ENCODE assay signal across 8 mouse cellular contexts in the genomic region with DNA sequence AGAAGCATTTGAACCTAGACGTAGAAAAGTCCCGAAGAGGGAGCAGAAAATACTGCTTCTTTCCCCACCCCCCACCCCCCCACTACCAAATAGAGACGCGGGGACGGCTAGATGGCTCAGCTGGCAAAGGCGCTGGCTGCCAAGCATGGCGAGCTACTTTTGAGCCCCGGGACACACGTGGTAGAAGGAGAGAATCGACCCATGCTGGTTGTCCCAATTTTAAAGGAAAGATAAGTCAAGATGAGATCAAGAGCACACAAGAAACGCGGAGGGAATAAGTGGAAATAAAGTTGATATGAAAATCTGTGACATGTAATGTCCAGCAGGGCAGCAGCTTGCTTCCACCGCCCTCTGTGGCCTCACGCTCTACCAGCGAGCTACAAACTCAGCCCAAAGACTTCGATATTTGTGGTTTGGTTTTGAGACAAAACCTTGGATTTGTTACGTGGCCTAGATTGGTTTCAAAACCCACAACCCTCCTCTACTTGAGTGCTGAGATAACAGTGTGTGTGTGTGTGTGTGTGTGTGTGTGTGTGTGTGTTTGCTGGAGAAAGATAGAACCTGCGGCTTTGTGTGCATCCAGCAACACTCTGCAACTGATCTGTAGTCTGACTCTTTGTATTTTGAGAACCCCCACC. TPM values are rescaled to one million over a fixed set of nuclear protein-coding genes. Genes with fewer than 3 reads are reported as not detected.
DNase-seq lines count a peak whose midpoint lies in the region; ATAC-seq lines count a peak whose summit lies in the region.
"Had no signal": no experiment of that assay in that cellular context is flagged by ENCODE, and none has a peak within 500 bp of the region (broad histone marks: within the 10 kb centered on the region; RNA-seq: fewer than 3 reads in every experiment).

No protein-coding gene starts in this region.

- WGBS in heart, embryonic 14.5 days: 48% methylated on average over 18 of the region's 18 CpGs
- WGBS in hindbrain, embryonic 16.5 days: 56% methylated on average over 18 of the region's 18 CpGs
- WGBS in kidney, embryonic 16.5 days: 68% methylated on average over 18 of the region's 18 CpGs

- H3K27me3 ChIP-seq in heart, embryonic 14.5 days (ENCODE audit: control insufficient read depth, insufficient read depth, low read length): peaks cover 18% of the 10 kb centered on the region
- H3K27me3 ChIP-seq in hindbrain, embryonic 16.5 days (replicated peaks; ENCODE audit: control insufficient read depth, insufficient read depth, low read length): peaks cover 9% of the 10 kb centered on the region
- no peaks in the 10 kb centered on the region; the same call in 1 of the 2 replicates for H3K27me3 ChIP-seq in kidney, embryonic 16.5 days (ENCODE audit: insufficient read depth, low read length)

- H3K9me3 ChIP-seq in heart, embryonic 14.5 days (ENCODE audit: control insufficient read depth, low read length): no peaks in the 10 kb centered on the region
- no peaks in the 10 kb centered on the region for H3K9me3 ChIP-seq in hindbrain, embryonic 16.5 days (ENCODE audit: control insufficient read depth, low read length)
- H3K9me3 ChIP-seq in kidney, embryonic 16.5 days (ENCODE audit: low read length): no peaks in the 10 kb centered on the region

- peaks cover 28 to 29% of the 10 kb centered on the region in 2 experiments for H3K4me1 ChIP-seq in heart, embryonic 14.5 days (ENCODE audit: control insufficient read depth in 2 of 2, insufficient read depth in 2 of 2, low read length in 2 of 2)
- H3K4me1 ChIP-seq in hindbrain, embryonic 16.5 days (ENCODE audit: control insufficient read depth, insufficient read depth, low read depth, low read length): peaks cover 28% of the 10 kb centered on the region
- H3K4me1 ChIP-seq in kidney, embryonic 16.5 days (ENCODE audit: insufficient read depth, low read length): peaks cover 11% of the 10 kb centered on the region; the same call in 1 of the 2 replicates

- no peak overlapping the region for H3K4me3 ChIP-seq in heart, embryonic 14.5 days (ENCODE audit: control insufficient read depth in 1 of 2, insufficient read depth in 1 of 2, low read depth in 1 of 2, low read length in 2 of 2)
- H3K4me3 ChIP-seq in hindbrain, embryonic 16.5 days (ENCODE audit: low read length): no peak overlapping the region
- no peak overlapping the region for H3K4me3 ChIP-seq in kidney, embryonic 16.5 days (ENCODE audit: low read length)

- no peaks in the 10 kb centered on the region for H3K36me3 ChIP-seq in heart, embryonic 14.5 days (ENCODE audit: control insufficient read depth, insufficient read depth, low read length)
- H3K36me3 ChIP-seq in hindbrain, embryonic 16.5 days (ENCODE audit: control insufficient read depth, insufficient read depth, low read length): no peaks in the 10 kb centered on the region
- H3K36me3 ChIP-seq in kidney, embryonic 16.5 days (ENCODE audit: insufficient read depth, low read length): no peaks in the 10 kb centered on the region

- peak overlapping the region; percentile 81 to 83 for H3K27ac ChIP-seq in heart, embryonic 14.5 days (replicated peaks in 1 of 2; ENCODE audit: control insufficient read depth in 1 of 2, insufficient read depth in 1 of 2, low read depth in 2 of 2, low read length in 2 of 2)
- H3K27ac ChIP-seq in hindbrain, embryonic 16.5 days (ENCODE audit: low read depth, low read length): no peak overlapping the region
- no peak overlapping the region for H3K27ac ChIP-seq in kidney, embryonic 16.5 days (ENCODE audit: low read length)
- H3K27ac ChIP-seq: liver, embryonic 14.5 days had no signal

- H3K4me2 ChIP-seq in heart, embryonic 14.5 days (ENCODE audit: low read length): peak overlapping the region; percentile 19
- peak overlapping the region; percentile 51; the same call in 1 of the 2 replicates for H3K4me2 ChIP-seq in hindbrain, embryonic 16.5 days (ENCODE audit: low read length)
- H3K4me2 ChIP-seq in kidney, embryonic 16.5 days (replicated peaks; ENCODE audit: low read depth, low read length): no peak overlapping the region

- ATAC-seq in heart, embryonic 14.5 days (ENCODE audit: insufficient number of reproducible peaks, insufficient read depth, low FRiP score, low read depth): no peak
- ATAC-seq in hindbrain, embryonic 16.5 days: no peak
- no peak for ATAC-seq in kidney, embryonic 16.5 days (ENCODE audit: low FRiP score, low TSS enrichment)

- no peak for DNase-seq in heart, adult 9 months (ENCODE audit: low spot score in 2 of 2)
- peak; percentile 94 for DNase-seq in 416B (ENCODE audit: low read depth)
- DNase-seq in CD4-positive, CD25-positive, alpha-beta regulatory T cell, adult 2 months (ENCODE audit: low read depth, low spot score): peak; percentile 69
- DNase-seq in spleen, postnatal 14 days (ENCODE audit: low spot score in 2 of 2): no peak

- peak overlapping the region; percentile 27; the same call in 1 of the 2 replicates for H3K9ac ChIP-seq in heart, embryonic 14.5 days (ENCODE audit: low read length)
- H3K9ac ChIP-seq in hindbrain, embryonic 16.5 days (ENCODE audit: low read depth, low read length): 0 out of 2 replicates have a peak overlapping the region, but pooled peaks have one; percentile 23
- H3K9ac ChIP-seq in kidney, embryonic 16.5 days (replicated peaks; ENCODE audit: low read length): no peak overlapping the region
- H3K9ac ChIP-seq: liver, embryonic 14.5 days had no signal

RNA-seq across cellular contexts. Expression of a gene that starts 9.0 kb away (rescaled TPM):
- 17.9 and 18.7 TPM in 2 replicates for polyA plus RNA-seq in heart, embryonic 14.5 days (2014; fragmentation: Nextera tagmentation; extraction: Ambion mirVana)
- 16.8 and 17.0 TPM in 2 replicates for polyA plus RNA-seq in hindbrain, embryonic 16.5 days (2015; fragmentation: Nextera tagmentation; extraction: Ambion mirVana)
- polyA plus RNA-seq in kidney, embryonic 16.5 days (2015; fragmentation: Nextera tagmentation; extraction: Ambion mirVana): 17.2 and 18.1 TPM in 2 replicates

RNA-seq across cellular contexts. Expression of a gene that starts 11.2 kb away (rescaled TPM):
- polyA plus RNA-seq in heart, embryonic 14.5 days (2014; fragmentation: Nextera tagmentation; extraction: Ambion mirVana): not detected in 2 replicates
- polyA plus RNA-seq in hindbrain, embryonic 16.5 days (2015; fragmentation: Nextera tagmentation; extraction: Ambion mirVana): 0.21 and 0.54 TPM in 2 replicates
- 2.3 and 3.7 TPM in 2 replicates for polyA plus RNA-seq in kidney, embryonic 16.5 days (2015; fragmentation: Nextera tagmentation; extraction: Ambion mirVana)

RNA-seq across cellular contexts. Expression of a gene that starts 18.1 kb away (rescaled TPM):
- 8.1 and 13.0 TPM in 2 replicates for polyA plus RNA-seq in heart, embryonic 14.5 days (2014; fragmentation: Nextera tagmentation; extraction: Ambion mirVana)
- polyA plus RNA-seq in hindbrain, embryonic 16.5 days (2015; fragmentation: Nextera tagmentation; extraction: Ambion mirVana): 14.6 and 14.8 TPM in 2 replicates
- 129 and 136 TPM in 2 replicates for polyA plus RNA-seq in kidney, embryonic 16.5 days (2015; fragmentation: Nextera tagmentation; extraction: Ambion mirVana)

RNA-seq across cellular contexts. Expression of a gene that starts 24.2 kb away (rescaled TPM):
- polyA plus RNA-seq in heart, embryonic 14.5 days (2014; fragmentation: Nextera tagmentation; extraction: Ambion mirVana): 68.9 and 70.6 TPM in 2 replicates
- 124 and 131 TPM in 2 replicates for polyA plus RNA-seq in hindbrain, embryonic 16.5 days (2015; fragmentation: Nextera tagmentation; extraction: Ambion mirVana)
- polyA plus RNA-seq in kidney, embryonic 16.5 days (2015; fragmentation: Nextera tagmentation; extraction: Ambion mirVana): 106 and 107 TPM in 2 replicates

RNA-seq across cellular contexts. Expression of a gene that starts 29.8 kb away (rescaled TPM):
- 0.86 and 1.3 TPM in 2 replicates for polyA plus RNA-seq in heart, embryonic 14.5 days (2014; fragmentation: Nextera tagmentation; extraction: Ambion mirVana)
- 15.8 and 16.8 TPM in 2 replicates for polyA plus RNA-seq in hindbrain, embryonic 16.5 days (2015; fragmentation: Nextera tagmentation; extraction: Ambion mirVana)
- polyA plus RNA-seq in kidney, embryonic 16.5 days (2015; fragmentation: Nextera tagmentation; extraction: Ambion mirVana): 6.8 and 8.3 TPM in 2 replicates

Comparison
In these comparisons a context has a peak if more than half of its experiments do, and no peak if none do; other contexts are left out.
1. H3K27ac ChIP-seq: peak in heart, embryonic 14.5 days (2 of 2); none in hindbrain, embryonic 16.5 days (single experiment) and kidney, embryonic 16.5 days (single experiment).
2. DNase-seq: peak in 416B (single experiment) and CD4-positive, CD25-positive, alpha-beta regulatory T cell, adult 2 months (single experiment); none in heart, adult 9 months (0 of 2) and spleen, postnatal 14 days (0 of 2).